Mouse (Mus musculus) heart, postnatal 0 days (tissue): ENCODE measurements around the gene Gm21954. TPM values are rescaled to one million over a fixed set of nuclear protein-coding genes. Genes with fewer than 3 reads are reported as not detected.

ENCODE experiments used
- ATAC-seq: fragments of 200-750 bp; cut with Nextera tagmentation; 2 replicates; pipeline ENCODE4 v1.8.0; 2017; ENCODE audit warnings: low read depth, moderate number of reproducible peaks, moderate library complexity; ENCODE audit not compliant: insufficient read depth
- DNase-seq: peaks from one replicate; pipeline ENCODE4 v3.0.0-alpha.2; 2016; ENCODE audit warnings: low spot score
- H3K27ac ChIP-seq: fragments of 300-500 bp; sonication (generic); 2 replicates; pipeline ENCODE4 v1.5.1; 2014; ENCODE audit warnings: low read depth, mild to moderate bottlenecking
- H3K27me3 ChIP-seq: fragments of 300-500 bp; sonication (generic); 2 replicates; pipeline ENCODE4 v1.6.1; 2014; ENCODE audit warnings: low read length, mixed read lengths; ENCODE audit not compliant: control insufficient read depth, insufficient read depth
- H3K36me3 ChIP-seq: fragments of 300-500 bp; sonication (generic); replicated peaks from 2 replicates; pipeline ENCODE4 v1.6.1; 2014; ENCODE audit warnings: low read length, mixed read lengths; ENCODE audit not compliant: control insufficient read depth, insufficient read depth
- H3K4me1 ChIP-seq: fragments of 300-500 bp; sonication (generic); 2 replicates; pipeline ENCODE4 v1.6.1; 2014; ENCODE audit warnings: antibody characterized with exemption; ENCODE audit not compliant: control insufficient read depth, insufficient read depth
- H3K4me2 ChIP-seq: fragments of 300-500 bp; sonication (generic); 2 replicates; pipeline ENCODE4 v1.6.1; 2014; ENCODE audit warnings: low read depth, mild to moderate bottlenecking, low read length, moderate library complexity
- H3K4me3 ChIP-seq: fragments of 300-500 bp; sonication (generic); 2 replicates; pipeline ENCODE4 v1.5.1; 2014; ENCODE audit warnings: low read depth, low read length
- H3K9ac ChIP-seq: fragments of 300-500 bp; sonication (generic); replicated peaks from 2 replicates; pipeline ENCODE4 v1.6.1; 2014; ENCODE audit warnings: low read depth, low read length, mixed read lengths
- H3K9me3 ChIP-seq: fragments of 300-500 bp; sonication (generic); replicated peaks from 2 replicates; pipeline ENCODE4 v1.6.1; 2016; ENCODE audit warnings: low read length; ENCODE audit not compliant: control insufficient read depth
- CTCF ChIP-seq: IDR thresholded peaks from 2 replicates; pipeline ENCODE4 v1.5.1; 2016; ENCODE audit warnings: antibody characterized with exemption, control low read depth, low read depth
- EP300 ChIP-seq: IDR thresholded peaks from 2 replicates; pipeline ENCODE4 v1.6.1; 2016; ENCODE audit warnings: antibody characterized with exemption, low read depth
- WGBS: fragments of 180-500 bp; shearing (Covaris S2); extraction: QIAGEN DNeasy Blood & Tissue Kit; methylation state at CpG from one replicate; pipeline ENCODE4 v1.1.7; 2014; 5-methylcytosine and 5-hydroxymethylcytosine counted together
- polyA plus RNA-seq: library from polyadenylated mRNA; unstranded; fragments of >200 nt; fragmentation: Nextera tagmentation; extraction: Ambion mirVana; gene quantifications from 2 replicates; pipeline ENCODE4 v1.2.1, GENCODE M21; 2015
- total RNA-seq: library from RNA; depleted of rRNA; stranded (reverse); fragments of >200 nt; gene quantifications from 2 replicates; pipeline ENCODE4 v1.2.3, GENCODE M21; 2014; ENCODE audit warnings: low replicate concordance

The Gm21954 gene
- total and polyA plus RNA-seq, 2 experiments from 2014 or later = not detected

GRCm38 (mm10) chr3:55476694-55477093 is 4.7 kb upstream of the Gm21954 start:
- H3K4me3 ChIP-seq = no peak overlapping the region
- no peaks in the 10 kb centered on the region for H3K36me3 ChIP-seq
- TF ChIP-seq CTCF (no peak), EP300 (no peak)
- 73% methylated on average over 7 of the region's 7 CpGs for WGBS
- no peaks in the 10 kb centered on the region for H3K9me3 ChIP-seq
- H3K9ac ChIP-seq = no peak overlapping the region
- H3K27me3 ChIP-seq = no peaks in the 10 kb centered on the region
- DNase-seq (no peak), ATAC-seq (no peak)
- H3K4me1 ChIP-seq = no peaks in the 10 kb centered on the region
- no peak overlapping the region for H3K27ac ChIP-seq
- H3K4me2 ChIP-seq = no peak overlapping the region

GRCm38 (mm10) chr3:55473146-55473545 is 1.1 kb upstream of the Gm21954 start:
- Histone ChIP-seq H3K9me3 (no peaks in the 10 kb centered on the region), H3K36me3 (no peaks in the 10 kb centered on the region), H3K4me2 (no peak overlapping the region), H3K4me3 (no peak overlapping the region), H3K27ac (no peak overlapping the region), H3K27me3 (no peaks in the 10 kb centered on the region), H3K4me1 (no peaks in the 10 kb centered on the region), H3K9ac (no peak overlapping the region)
- ATAC-seq (no peak), DNase-seq (no peak)
- 67% methylated on average over 6 of the region's 6 CpGs for WGBS
- no peak for TF ChIP-seq CTCF
- TF ChIP-seq EP300 = no peak

GRCm38 (mm10) chr3:55466348-55466747 is 5.7 kb downstream of the Gm21954 start:
- no peak overlapping the region for H3K4me3 ChIP-seq
- H3K4me1 ChIP-seq = 0 out of 2 replicates have a peak, but pooled peaks cover 3% of the 10 kb centered on the region
- DNase-seq (no peak), ATAC-seq (no peak)
- no peak overlapping the region for H3K27ac ChIP-seq
- no peaks in the 10 kb centered on the region for H3K36me3 ChIP-seq
- no peaks in the 10 kb centered on the region for H3K9me3 ChIP-seq
- H3K4me2 ChIP-seq = no peak overlapping the region
- WGBS = 76% methylated on average over 9 of the region's 9 CpGs
- H3K27me3 ChIP-seq = no peaks in the 10 kb centered on the region
- TF ChIP-seq EP300 = no peak
- no peak for TF ChIP-seq CTCF
- H3K9ac ChIP-seq = no peak overlapping the region

- Histone ChIP-seq H3K27me3 (no peaks in the 10 kb centered on the region), H3K4me1 (0 out of 2 replicates have a peak, but pooled peaks cover 3% of the 10 kb centered on the region), H3K4me2 (no peak overlapping the region), H3K36me3 (no peaks in the 10 kb centered on the region), H3K27ac (no peak overlapping the region), H3K9ac (no peak overlapping the region), H3K4me3 (no peak overlapping the region), H3K9me3 (no peaks in the 10 kb centered on the region)
- ATAC-seq (no peak), DNase-seq (no peak)
- WGBS = 74% methylated on average over 8 of the region's 8 CpGs
- no peak for TF ChIP-seq CTCF
- no peak for TF ChIP-seq EP300
Observed at GRCm38 (mm10) chr3:55465785-55466184, 6.2 kb downstream of the Gm21954 start.

- Histone ChIP-seq H3K36me3 (no peaks in the 10 kb centered on the region), H3K27ac (no peak overlapping the region), H3K4me3 (no peak overlapping the region), H3K9me3 (no peaks in the 10 kb centered on the region), H3K9ac (no peak overlapping the region), H3K27me3 (no peaks in the 10 kb centered on the region), H3K4me1 (0 out of 2 replicates have a peak, but pooled peaks cover 3% of the 10 kb centered on the region), H3K4me2 (no peak overlapping the region)
- WGBS = 77% methylated on average over 3 of the region's 3 CpGs
- DNase-seq (no peak), ATAC-seq (no peak)
- no peak for TF ChIP-seq EP300
- no peak for TF ChIP-seq CTCF
Observed at GRCm38 (mm10) chr3:55464226-55464625, 7.8 kb downstream of the Gm21954 start.

GRCm38 (mm10) chr3:55462904-55463668 is 8.9 kb downstream of the Gm21954 start:
- no peak overlapping the region for H3K27ac ChIP-seq
- H3K4me3 ChIP-seq = no peak overlapping the region
- no peaks in the 10 kb centered on the region for H3K27me3 ChIP-seq
- H3K4me1 ChIP-seq = 0 out of 2 replicates have a peak, but pooled peaks cover 3% of the 10 kb centered on the region
- no peak for ATAC-seq
- H3K36me3 ChIP-seq = no peaks in the 10 kb centered on the region
- WGBS = 91% methylated on average over 4 of the region's 4 CpGs
- no peaks in the 10 kb centered on the region for H3K9me3 ChIP-seq
- no peak for DNase-seq
- H3K4me2 ChIP-seq = no peak overlapping the region
- TF ChIP-seq CTCF (no peak), EP300 (no peak)
- H3K9ac ChIP-seq = no peak overlapping the region
